Mouse (Mus musculus): ENCODE results near the gene Zfp410. TPM values are rescaled to one million over a fixed set of nuclear protein-coding genes. Genes with fewer than 3 reads are reported as not detected.

The Zfp410 gene
- 52.0 to 76.0 TPM (median 59.6 TPM) in 4 replicates for total RNA-seq (2023)

DNA sequence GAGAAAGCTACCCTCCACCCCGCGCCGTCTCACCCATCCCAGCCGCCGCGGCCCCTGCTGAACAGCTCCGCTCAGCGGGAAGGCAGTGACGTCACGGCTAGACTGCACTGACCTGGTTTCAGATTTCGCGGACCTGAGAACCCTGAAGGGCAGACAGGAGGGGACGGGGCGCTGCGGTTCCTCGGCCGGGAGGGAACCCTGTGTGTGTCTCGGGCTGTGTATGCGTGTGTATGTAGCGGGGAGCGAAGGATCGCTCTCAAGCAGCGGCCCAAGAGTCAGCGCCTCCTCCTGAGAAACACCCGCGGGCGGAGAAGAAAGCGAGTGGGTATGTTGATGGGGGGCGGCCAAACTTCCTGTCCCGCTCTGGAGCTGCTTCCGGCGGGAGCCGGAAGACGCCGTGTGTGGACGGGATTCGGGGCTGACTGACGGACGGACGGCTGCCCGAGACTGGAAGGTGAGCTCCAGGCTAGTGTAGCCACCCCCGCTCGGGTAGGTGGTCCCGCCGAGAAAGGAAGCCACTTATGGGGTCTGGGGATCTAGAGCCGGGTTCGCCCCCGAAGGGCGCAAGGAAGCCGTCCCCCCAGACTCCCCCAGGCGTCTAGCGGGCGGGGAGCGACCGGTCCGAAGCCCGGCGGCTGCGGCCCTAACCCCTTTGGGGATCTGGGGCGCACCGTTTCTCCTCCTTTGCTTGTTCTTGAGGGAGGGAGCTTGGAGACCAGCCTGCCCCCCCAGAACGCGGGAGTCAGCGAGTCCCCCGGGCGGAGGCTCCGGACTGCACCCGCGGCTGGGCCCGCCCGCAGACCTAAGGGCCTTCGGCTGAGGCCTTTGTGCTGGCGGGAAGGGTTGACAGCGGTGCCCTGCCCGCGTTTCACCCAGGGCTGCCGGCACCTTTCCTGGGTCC lies at the start of gene Zfp410:
TSS of gene Zfp410 (plus strand) at position 132 of the 901 bp plus-strand sequence.

DNA sequence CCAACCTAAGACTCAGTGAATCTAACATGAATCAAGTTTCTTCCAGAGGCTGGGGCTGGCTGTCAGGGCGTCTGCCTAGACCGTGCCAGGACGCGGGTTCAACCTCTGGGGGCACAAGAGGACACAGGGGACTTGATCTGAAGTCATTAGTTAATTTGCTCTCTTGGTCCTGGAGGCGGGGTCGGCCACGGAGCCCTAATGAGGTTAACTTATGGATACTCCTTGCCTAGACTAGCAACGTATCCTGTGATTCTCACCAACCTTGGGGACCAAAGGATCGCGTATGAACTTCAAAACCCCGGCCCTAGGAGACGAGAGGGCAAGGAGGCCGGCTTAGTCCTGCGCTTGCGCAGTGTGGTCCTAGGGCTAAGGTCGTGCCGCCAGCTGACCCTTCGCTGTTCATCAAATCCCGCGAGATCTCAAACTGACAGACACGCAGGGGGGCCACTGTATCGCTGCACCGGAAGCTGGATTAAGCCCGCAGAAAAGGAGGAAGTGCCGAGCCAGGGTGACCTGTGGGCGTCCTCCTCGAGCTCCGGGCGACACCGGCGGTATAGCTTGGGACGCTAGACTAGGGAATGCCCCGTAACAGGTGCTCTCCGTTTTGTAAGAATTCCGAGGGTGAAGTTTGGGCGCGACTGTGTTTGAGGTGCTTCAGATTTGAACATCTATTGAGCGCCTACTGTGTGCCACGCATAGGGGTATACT lies 31.6 kb upstream of the Zfp410 start, which contains the start of gene Ptgr2:
TSS of gene Ptgr2 (plus strand) at position 348 of the 708 bp plus-strand sequence.

DNA sequence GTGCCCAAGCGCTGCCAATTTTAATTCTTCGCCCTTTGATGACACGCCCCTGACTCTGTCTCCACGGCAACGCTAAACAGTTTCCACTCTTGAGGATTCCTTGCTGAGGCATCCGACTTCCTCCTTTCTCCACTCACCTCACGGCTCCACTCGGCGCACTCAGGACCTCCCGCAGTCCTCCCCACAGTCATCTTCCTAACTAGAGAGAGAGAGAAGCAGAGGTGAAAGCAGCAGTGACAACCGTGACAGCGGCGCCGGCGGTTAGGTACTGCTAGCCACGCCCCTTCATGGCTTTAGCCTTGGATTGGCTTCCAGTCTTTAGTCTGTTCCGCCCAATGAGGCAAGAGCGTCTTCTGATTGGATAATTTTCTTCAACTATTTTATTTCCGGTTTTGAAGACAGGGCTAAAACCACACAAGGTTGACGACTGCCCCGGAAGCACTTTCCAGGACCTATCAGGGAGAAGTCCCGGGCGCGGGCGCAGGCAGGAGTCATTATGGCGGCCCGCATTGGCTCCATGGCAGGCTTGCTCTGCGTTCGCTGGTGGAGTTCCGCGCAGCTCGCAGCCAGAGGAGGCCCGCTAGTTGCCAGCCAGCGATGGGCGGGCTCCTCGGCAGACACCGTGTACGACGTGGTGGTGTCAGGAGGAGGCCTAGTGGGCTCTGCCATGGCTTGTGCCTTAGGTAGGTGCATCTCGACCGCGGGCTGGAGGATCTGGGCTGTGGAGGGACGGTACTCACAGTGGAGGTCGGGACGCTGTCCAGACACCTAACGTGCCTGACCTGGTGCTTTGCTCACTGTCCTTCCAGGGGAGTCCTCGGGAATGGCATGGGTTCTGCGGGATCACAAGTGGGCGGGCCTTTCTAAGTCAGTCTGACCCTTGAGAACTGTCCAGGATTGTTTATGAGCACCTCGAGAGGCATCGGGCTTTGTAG lies 45.2 kb downstream of the Zfp410 start, which contains the start of the genes Coq6 and Fam161b:
TSS of gene Coq6 (plus strand) at position 103 of the 935 bp plus-strand sequence.
TSS of gene Fam161b (minus strand) at position 279 of the 935 bp plus-strand sequence.

Other genes starting within 250 kb of the Zfp410 start
- gene Acot5, start 247.5 kb upstream of the Zfp410 start, total RNA-seq (2023): not detected in 4 replicates
- 0.63 to 1.5 TPM (median 0.93 TPM) in 4 replicates for gene Acot6, start 216.2 kb upstream of the Zfp410 start, total RNA-seq (2023)
- 0.58 to 0.78 TPM (median 0.69 TPM) in 4 replicates for gene Dnal1, start 202.5 kb upstream of the Zfp410 start, total RNA-seq (2023)
- gene Pnma1, start 168.4 kb upstream of the Zfp410 start, total RNA-seq (2023): 14.7 to 16.3 TPM (median 15.6 TPM) in 4 replicates
- gene Elmsan1, start 98.0 kb upstream of the Zfp410 start, total RNA-seq (2023): 208 to 233 TPM (median 223 TPM) in 4 replicates
- 18.9 to 24.7 TPM (median 22.6 TPM) in 4 replicates for gene Ptgr2, start 31.6 kb upstream of the Zfp410 start, total RNA-seq (2023)
- 23.4 to 34.3 TPM (median 28.3 TPM) in 4 replicates for gene Coq6, start 44.8 kb downstream of the Zfp410 start, total RNA-seq (2023)
- 1.4 to 2.8 TPM (median 2.6 TPM) in 4 replicates for gene Fam161b, start 45.0 kb downstream of the Zfp410 start, total RNA-seq (2023)
- 26.8 to 33.3 TPM (median 29.1 TPM) in 4 replicates for gene Entpd5, start 92.2 kb downstream of the Zfp410 start, total RNA-seq (2023)
- gene Bbof1, start 92.2 kb downstream of the Zfp410 start, total RNA-seq (2023): 0.77 to 1.7 TPM (median 1.6 TPM) in 4 replicates
- 45.3 to 47.8 TPM (median 46.1 TPM) in 4 replicates for gene Rnf113a2, start 100.3 kb downstream of the Zfp410 start, total RNA-seq (2023)
- gene Aldh6a1, start 134.2 kb downstream of the Zfp410 start, total RNA-seq (2023): 6.7 to 11.9 TPM (median 7.9 TPM) in 4 replicates
- gene Lin52, start 134.6 kb downstream of the Zfp410 start, total RNA-seq (2023): 17.2 to 23.1 TPM (median 22.6 TPM) in 4 replicates

Data from B cell, adult 62 days (primary cell).